Mouse (Mus musculus): ENCODE data around the gene Sept5. TPM values are rescaled to one million over a fixed set of nuclear protein-coding genes. Genes with fewer than 3 reads are reported as not detected.

Sept5 gene
- total and polyA plus RNA-seq, 2 experiments from 2014 or later = 195 to 286 TPM

- H3K4me2 ChIP-seq (ENCODE audit: low read depth, low read length) = peak overlapping the region; percentile 58
Measured at GRCm38 (mm10) chr16:18586076-18586905, 43.5 kb downstream of the Sept5 start.

DNA sequence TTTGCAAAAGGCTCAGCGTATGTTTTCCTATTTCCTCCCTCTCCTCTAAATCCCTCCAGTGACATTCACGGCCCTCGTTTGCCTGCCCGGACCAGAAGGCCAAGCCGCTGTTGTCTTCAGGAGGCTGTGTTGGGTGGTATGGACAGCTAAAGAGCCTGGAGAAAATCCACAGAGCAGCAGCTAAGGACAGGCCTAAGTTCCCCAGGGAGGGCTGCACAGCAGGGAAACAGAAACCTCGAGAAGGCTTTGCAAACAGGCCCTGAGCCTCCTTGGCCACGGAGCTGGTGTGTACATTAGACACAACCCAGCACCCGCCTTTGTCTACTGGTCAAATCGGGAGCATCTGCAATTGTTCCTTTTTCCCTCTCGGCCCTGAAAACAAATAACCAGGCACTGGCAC, 44.1 kb downstream of the Sept5 start:
- Histone ChIP-seq H3K27ac (no peak overlapping the region), H3K27me3 (ENCODE audit: insufficient read depth, low read length) (peaks cover 86% of the 10 kb centered on the region), H3K4me1 (ENCODE audit: insufficient read depth, low read length) (no peaks in the 10 kb centered on the region), H3K4me3 (ENCODE audit: low read length) (no peak overlapping the region), H3K4me2 (ENCODE audit: low read depth, low read length) (peak overlapping the region; percentile 58), H3K9ac (replicated peaks; ENCODE audit: low read length) (no peak overlapping the region), H3K36me3 (ENCODE audit: insufficient read depth, low read length) (no peaks in the 10 kb centered on the region), H3K9me3 (ENCODE audit: low read length) (no peaks in the 10 kb centered on the region)
- DNase-seq (ENCODE audit: low spot score) = no peak
- ATAC-seq = no peak
- 17% methylated on average over 10 of the region's 10 CpGs for WGBS
- no peak for TF ChIP-seq CTCF (IDR thresholded peaks at IDR 0.05; ENCODE audit: low read depth)

More at GRCm38 (mm10) chr16:18586076-18586905, 43.5 kb downstream of the Sept5 start:
- WGBS = 4% methylated on average over 83 of the region's 83 CpGs
- ATAC-seq (no peak), DNase-seq (ENCODE audit: low spot score) (no peak)
- H3K9me3 ChIP-seq (ENCODE audit: low read length) = no peaks in the 10 kb centered on the region
- peak overlapping the region; percentile 35 for H3K4me3 ChIP-seq (ENCODE audit: low read length)
- peaks cover 86% of the 10 kb centered on the region for H3K27me3 ChIP-seq (ENCODE audit: insufficient read depth, low read length)
- H3K36me3 ChIP-seq (ENCODE audit: insufficient read depth, low read length) = no peaks in the 10 kb centered on the region
- H3K9ac ChIP-seq (replicated peaks; ENCODE audit: low read length) = peak overlapping the region; percentile 13; the same call in 1 of the 2 replicates
- no peak for TF ChIP-seq CTCF (IDR thresholded peaks at IDR 0.05; ENCODE audit: low read depth)
- no peak overlapping the region for H3K27ac ChIP-seq
- peaks cover 3% of the 10 kb centered on the region; the same call in 1 of the 2 replicates for H3K4me1 ChIP-seq (ENCODE audit: insufficient read depth, low read length)

GRCm38 (mm10) chr16:18584901-18585510, 44.7 kb downstream of the Sept5 start:
- Histone ChIP-seq H3K4me1 (ENCODE audit: insufficient read depth, low read length) (no peaks in the 10 kb centered on the region), H3K9me3 (ENCODE audit: low read length) (no peaks in the 10 kb centered on the region), H3K9ac (replicated peaks; ENCODE audit: low read length) (no peak overlapping the region), H3K27me3 (ENCODE audit: insufficient read depth, low read length) (peaks cover 88% of the 10 kb centered on the region), H3K4me2 (ENCODE audit: low read depth, low read length) (no peak overlapping the region), H3K36me3 (ENCODE audit: insufficient read depth, low read length) (no peaks in the 10 kb centered on the region), H3K27ac (no peak overlapping the region), H3K4me3 (ENCODE audit: low read length) (no peak overlapping the region)
- WGBS = 25% methylated on average over 10 of the region's 10 CpGs
- TF ChIP-seq CTCF (IDR thresholded peaks at IDR 0.05; ENCODE audit: low read depth) = no peak
- DNase-seq (ENCODE audit: low spot score) (no peak), ATAC-seq (no peak)

- DNase-seq (ENCODE audit: low spot score) (no peak), ATAC-seq (no peak)
- Histone ChIP-seq H3K9ac (replicated peaks; ENCODE audit: low read length) (no peak overlapping the region), H3K36me3 (ENCODE audit: insufficient read depth, low read length) (no peaks in the 10 kb centered on the region), H3K4me2 (ENCODE audit: low read depth, low read length) (no peak overlapping the region), H3K4me3 (ENCODE audit: low read length) (no peak overlapping the region), H3K27ac (no peak overlapping the region), H3K4me1 (ENCODE audit: insufficient read depth, low read length) (no peaks in the 10 kb centered on the region), H3K27me3 (ENCODE audit: insufficient read depth, low read length) (peaks cover 85% of the 10 kb centered on the region), H3K9me3 (ENCODE audit: low read length) (no peaks in the 10 kb centered on the region)
- TF ChIP-seq CTCF (IDR thresholded peaks at IDR 0.05; ENCODE audit: low read depth) = no peak
- WGBS = 21% methylated on average over 10 of the region's 10 CpGs
Measured at GRCm38 (mm10) chr16:18583673-18584357, 45.9 kb downstream of the Sept5 start.

GRCm38 (mm10) chr16:18583169-18583568, 46.6 kb downstream of the Sept5 start:
- Histone ChIP-seq H3K27ac (no peak overlapping the region), H3K9me3 (ENCODE audit: low read length) (no peaks in the 10 kb centered on the region), H3K4me1 (ENCODE audit: insufficient read depth, low read length) (no peaks in the 10 kb centered on the region), H3K4me2 (ENCODE audit: low read depth, low read length) (no peak overlapping the region), H3K36me3 (ENCODE audit: insufficient read depth, low read length) (no peaks in the 10 kb centered on the region), H3K9ac (replicated peaks; ENCODE audit: low read length) (no peak overlapping the region), H3K4me3 (ENCODE audit: low read length) (no peak overlapping the region), H3K27me3 (ENCODE audit: insufficient read depth, low read length) (peaks cover 80% of the 10 kb centered on the region)
- ATAC-seq (no peak), DNase-seq (ENCODE audit: low spot score) (no peak)
- no peak for TF ChIP-seq CTCF (IDR thresholded peaks at IDR 0.05; ENCODE audit: low read depth)
- 27% methylated on average over 10 of the region's 10 CpGs for WGBS

GRCm38 (mm10) chr16:18582426-18583148, 47.2 kb downstream of the Sept5 start:
- ATAC-seq (no peak), DNase-seq (ENCODE audit: low spot score) (no peak)
- peaks cover 74% of the 10 kb centered on the region for H3K27me3 ChIP-seq (ENCODE audit: insufficient read depth, low read length)
- no peak for TF ChIP-seq CTCF (IDR thresholded peaks at IDR 0.05; ENCODE audit: low read depth)
- peak overlapping the region; percentile 32 for H3K4me3 ChIP-seq (ENCODE audit: low read length)
- H3K36me3 ChIP-seq (ENCODE audit: insufficient read depth, low read length) = no peaks in the 10 kb centered on the region
- no peak overlapping the region for H3K27ac ChIP-seq
- H3K9ac ChIP-seq (replicated peaks; ENCODE audit: low read length) = no peak overlapping the region
- no peaks in the 10 kb centered on the region for H3K9me3 ChIP-seq (ENCODE audit: low read length)
- H3K4me1 ChIP-seq (ENCODE audit: insufficient read depth, low read length) = no peaks in the 10 kb centered on the region
- H3K4me2 ChIP-seq (ENCODE audit: low read depth, low read length) = peak overlapping the region; percentile 44
- 3% methylated on average over 52 of the region's 67 CpGs for WGBS

Data from hindbrain, postnatal 0 days (tissue).